In genomic region chr15:89168922-89169321, GRCm38 (mm10) we compare ENCODE assay signal across 8 mouse cellular contexts. TPM values are rescaled to one million over a fixed set of nuclear protein-coding genes. Genes with fewer than 3 reads are reported as not detected.
DNase-seq lines count a peak whose midpoint lies in the region; ATAC-seq and TF ChIP-seq lines count a peak whose summit lies in the region.

No protein-coding gene starts in this region.

- peaks cover 55% of the 10 kb centered on the region for H3K79me3 ChIP-seq in C2C12 (ENCODE audit: low read depth)

- H3K79me2 ChIP-seq in C2C12 (ENCODE audit: control insufficient read depth, insufficient read depth) = peaks cover 78% of the 10 kb centered on the region

- peak overlapping the region; percentile 67 for H3ac ChIP-seq in C2C12 (ENCODE audit: control insufficient read depth, insufficient read length, low read depth)

- no peak for DNase-seq in heart, postnatal 4 days
- DNase-seq in limb, embryonic 10.5 days (ENCODE audit: low spot score) = no peak
- no peak for DNase-seq in thymus, postnatal 25 days
- DNase-seq in adrenal gland, adult (ENCODE audit: inconsistent age in 2 of 2, low spot score in 1 of 2) = no peak
- no peak for DNase-seq in embryo, embryonic 10.5 days (ENCODE audit: low spot score)

- no peaks in the 10 kb centered on the region for H3K9me3 ChIP-seq in heart, embryonic 13.5 days
- H3K9me3 ChIP-seq in embryonic facial prominence, embryonic 15.5 days (replicated peaks) = no peaks in the 10 kb centered on the region
- no peaks in the 10 kb centered on the region for H3K9me3 ChIP-seq in limb, embryonic 10.5 days (replicated peaks)

- peaks cover 60% of the 10 kb centered on the region for H3K4me1 ChIP-seq in heart, embryonic 13.5 days
- peaks cover 53% of the 10 kb centered on the region for H3K4me1 ChIP-seq in embryonic facial prominence, embryonic 15.5 days
- H3K4me1 ChIP-seq in limb, embryonic 10.5 days = peaks cover 53% of the 10 kb centered on the region

- peak overlapping the region; percentile 78 for H3K9ac ChIP-seq in heart, embryonic 13.5 days
- H3K9ac ChIP-seq in embryonic facial prominence, embryonic 15.5 days = no peak overlapping the region

- no peak for ATAC-seq in heart, embryonic 13.5 days (ENCODE audit: extremely low read depth, insufficient number of reproducible peaks, low FRiP score, low TSS enrichment)
- ATAC-seq in embryonic facial prominence, embryonic 15.5 days (ENCODE audit: insufficient number of reproducible peaks, low FRiP score, low TSS enrichment, low read depth) = no peak

- no peaks in the 10 kb centered on the region for H3K27me3 ChIP-seq in heart, embryonic 13.5 days (replicated peaks)
- H3K27me3 ChIP-seq in C2C12 (ENCODE audit: control insufficient read depth, insufficient read depth, insufficient read length) = no peaks in the 10 kb centered on the region
- H3K27me3 ChIP-seq in embryonic facial prominence, embryonic 15.5 days = no peaks in the 10 kb centered on the region
- H3K27me3 ChIP-seq in limb, embryonic 10.5 days (ENCODE audit: low read depth, poor library complexity, severe bottlenecking) = no peaks in the 10 kb centered on the region

- peak overlapping the region; percentile 66 for H3K4me2 ChIP-seq in heart, embryonic 13.5 days
- peak overlapping the region; percentile 35 for H3K4me2 ChIP-seq in embryonic facial prominence, embryonic 15.5 days (replicated peaks)

- TF ChIP-seq CTCF in C2C12 (IDR thresholded peaks at IDR 0.05; ENCODE audit: control insufficient read depth, insufficient read depth, insufficient read length) = no peak

- peaks cover 56% of the 10 kb centered on the region for H3K36me3 ChIP-seq in heart, embryonic 13.5 days
- peaks cover 71% of the 10 kb centered on the region for H3K36me3 ChIP-seq in C2C12 (ENCODE audit: control insufficient read depth, insufficient read depth)
- H3K36me3 ChIP-seq in embryonic facial prominence, embryonic 15.5 days = peaks cover 44% of the 10 kb centered on the region
- H3K36me3 ChIP-seq in limb, embryonic 10.5 days = peaks cover 77% of the 10 kb centered on the region

- H3K27ac ChIP-seq in heart, embryonic 13.5 days (replicated peaks) = peak overlapping the region; percentile 87
- peak overlapping the region; percentile 70 for H3K27ac ChIP-seq in embryonic facial prominence, embryonic 15.5 days (replicated peaks)
- H3K27ac ChIP-seq in limb, embryonic 10.5 days = peak overlapping the region; percentile 80

- H3K4me3 ChIP-seq in heart, embryonic 13.5 days = peak overlapping the region; percentile 38
- H3K4me3 ChIP-seq in C2C12 (ENCODE audit: insufficient read depth, poor library complexity, severe bottlenecking) = no peak overlapping the region
- peak overlapping the region; percentile 18 for H3K4me3 ChIP-seq in embryonic facial prominence, embryonic 15.5 days (replicated peaks)
- H3K4me3 ChIP-seq in limb, embryonic 10.5 days = peak overlapping the region; percentile 27

- 33% methylated on average over 10 of the region's 10 CpGs for WGBS in heart, embryonic 13.5 days
- 41% methylated on average over 10 of the region's 10 CpGs for WGBS in embryonic facial prominence, embryonic 15.5 days
- WGBS in limb, embryonic 10.5 days = 67% methylated on average over 10 of the region's 10 CpGs

TF ChIP-seq in C2C12, 6 proteins besides CTCF, POLR2A, EP300 and RAD21:
- no peak for TF ChIP-seq MAX (IDR thresholded peaks at IDR 0.05)
- TF ChIP-seq FOSL1 (IDR thresholded peaks at IDR 0.05; ENCODE audit: insufficient read depth, low read length, poor library complexity, severe bottlenecking) = no peak
- no peak for TF ChIP-seq MYOD1 (IDR thresholded peaks at IDR 0.05; ENCODE audit: control insufficient read depth, insufficient read length, low read depth)
- TF ChIP-seq CEBPB (IDR thresholded peaks at IDR 0.05; ENCODE audit: low read depth) = no peak
- no peak for TF ChIP-seq USF1 (IDR thresholded peaks at IDR 0.05; ENCODE audit: low read depth)
- TF ChIP-seq MYOG (IDR thresholded peaks at IDR 0.05; ENCODE audit: control insufficient read depth, extremely low read depth, insufficient read length) = no peak

RNA-seq across cellular contexts. Expression of gene Plxnb2, which starts 11.7 kb away (rescaled TPM):
- polyA plus RNA-seq in heart, embryonic 13.5 days (2015; fragmentation: Nextera tagmentation; extraction: Ambion mirVana) = 84.6 and 99.0 TPM in 2 replicates
- total RNA-seq in heart, postnatal 4 days (2021) = 100 to 1,000 TPM; 132 to 137 TPM
- polyA plus RNA-seq in C2C12 (2012; fragmentation: generic; extraction: Trizol) = 206 TPM
- polyA plus RNA-seq in embryonic facial prominence, embryonic 15.5 days (2015; fragmentation: Nextera tagmentation; extraction: Ambion mirVana) = 157 and 161 TPM in 2 replicates
- polyA plus RNA-seq in limb, embryonic 10.5 days (2016; fragmentation: Nextera tagmentation; extraction: Ambion mirVana) = 147 and 162 TPM in 2 replicates

RNA-seq across cellular contexts. Expression of gene Mapk11, which starts 19.5 kb away (rescaled TPM):
- 3.8 and 4.0 TPM in 2 replicates for polyA plus RNA-seq in heart, embryonic 13.5 days (2015; fragmentation: Nextera tagmentation; extraction: Ambion mirVana)
- total RNA-seq in heart, postnatal 4 days (2021) = 1 to 10 TPM; 4.1 to 5.4 TPM
- polyA plus RNA-seq in C2C12 (2012; fragmentation: generic; extraction: Trizol) = 14.9 TPM
- 10.7 and 12.7 TPM in 2 replicates for polyA plus RNA-seq in embryonic facial prominence, embryonic 15.5 days (2015; fragmentation: Nextera tagmentation; extraction: Ambion mirVana)
- 20.3 and 21.8 TPM in 2 replicates for polyA plus RNA-seq in limb, embryonic 10.5 days (2016; fragmentation: Nextera tagmentation; extraction: Ambion mirVana)

RNA-seq across cellular contexts. Expression of gene Dennd6b, which starts 27.4 kb away (rescaled TPM):
- 17.4 and 17.9 TPM in 2 replicates for polyA plus RNA-seq in heart, embryonic 13.5 days (2015; fragmentation: Nextera tagmentation; extraction: Ambion mirVana)
- 10 to 100 TPM in 1 of 2 experiments, 1 to 10 TPM in 1; 8.7 to 10.3 TPM for total RNA-seq in heart, postnatal 4 days (2021)
- polyA plus RNA-seq in C2C12 (2012; fragmentation: generic; extraction: Trizol) = 2.1 TPM
- polyA plus RNA-seq in embryonic facial prominence, embryonic 15.5 days (2015; fragmentation: Nextera tagmentation; extraction: Ambion mirVana) = 16.3 and 16.7 TPM in 2 replicates
- polyA plus RNA-seq in limb, embryonic 10.5 days (2016; fragmentation: Nextera tagmentation; extraction: Ambion mirVana) = 21.2 and 27.5 TPM in 2 replicates

RNA-seq across cellular contexts. Expression of gene Mapk12, which starts 28.4 kb away (rescaled TPM):
- 19.0 and 20.4 TPM in 2 replicates for polyA plus RNA-seq in heart, embryonic 13.5 days (2015; fragmentation: Nextera tagmentation; extraction: Ambion mirVana)
- 10 to 100 TPM; 28.8 to 28.9 TPM for total RNA-seq in heart, postnatal 4 days (2021)
- polyA plus RNA-seq in C2C12 (2012; fragmentation: generic; extraction: Trizol) = 30.5 TPM
- polyA plus RNA-seq in embryonic facial prominence, embryonic 15.5 days (2015; fragmentation: Nextera tagmentation; extraction: Ambion mirVana) = 9.4 and 11.2 TPM in 2 replicates
- polyA plus RNA-seq in limb, embryonic 10.5 days (2016; fragmentation: Nextera tagmentation; extraction: Ambion mirVana) = 21.5 and 26.4 TPM in 2 replicates

RNA-seq across cellular contexts. Expression of gene Hdac10, which starts 40.4 kb away (rescaled TPM):
- polyA plus RNA-seq in heart, embryonic 13.5 days (2015; fragmentation: Nextera tagmentation; extraction: Ambion mirVana) = 14.0 and 15.0 TPM in 2 replicates
- total RNA-seq in heart, postnatal 4 days (2021) = 1 to 10 TPM; 9.0 to 9.5 TPM
- polyA plus RNA-seq in C2C12 (2012; fragmentation: generic; extraction: Trizol) = 15.0 TPM
- polyA plus RNA-seq in embryonic facial prominence, embryonic 15.5 days (2015; fragmentation: Nextera tagmentation; extraction: Ambion mirVana) = 22.3 and 25.7 TPM in 2 replicates
- polyA plus RNA-seq in limb, embryonic 10.5 days (2016; fragmentation: Nextera tagmentation; extraction: Ambion mirVana) = 13.0 and 13.8 TPM in 2 replicates
